ENCODE assay signal across 8 mouse cellular contexts in genomic region chr19:5842785-5843730, GRCm38 (mm10). TPM values are rescaled to one million over a fixed set of nuclear protein-coding genes. Genes with fewer than 3 reads are reported as not detected.
DNase-seq lines count a peak whose midpoint lies in the region; ATAC-seq and TF ChIP-seq lines count a peak whose summit lies in the region.

No protein-coding gene starts in this region.

- peaks cover 76% of the 10 kb centered on the region for H3K4me1 ChIP-seq in embryonic facial prominence, embryonic 15.5 days
- H3K4me1 ChIP-seq in hindbrain, postnatal 0 days (ENCODE audit: insufficient read depth, low read length), result peaks cover 21% of the 10 kb centered on the region
- peaks cover 66% of the 10 kb centered on the region for H3K4me1 ChIP-seq in lung, embryonic 16.5 days (replicated peaks; ENCODE audit: control insufficient read depth, insufficient read depth, low read length)
- peaks cover 48% of the 10 kb centered on the region for H3K4me1 ChIP-seq in stomach, embryonic 16.5 days (ENCODE audit: control insufficient read depth, insufficient read depth, low read length)

- no peaks in the 10 kb centered on the region for H3K9me3 ChIP-seq in embryonic facial prominence, embryonic 15.5 days (replicated peaks)
- no peaks in the 10 kb centered on the region for H3K9me3 ChIP-seq in hindbrain, postnatal 0 days (ENCODE audit: low read length)
- H3K9me3 ChIP-seq in lung, embryonic 16.5 days (ENCODE audit: control insufficient read depth, low read length), result no peaks in the 10 kb centered on the region
- no peaks in the 10 kb centered on the region for H3K9me3 ChIP-seq in stomach, embryonic 16.5 days (replicated peaks; ENCODE audit: control insufficient read depth, low read length)

- H3K4me3 ChIP-seq in embryonic facial prominence, embryonic 15.5 days (replicated peaks), result peak overlapping the region; percentile 45
- no peak overlapping the region for H3K4me3 ChIP-seq in hindbrain, postnatal 0 days (ENCODE audit: low read length)
- H3K4me3 ChIP-seq in lung, embryonic 16.5 days (ENCODE audit: low read length), result peak overlapping the region; percentile 49
- peak overlapping the region; percentile 51 for H3K4me3 ChIP-seq in stomach, embryonic 16.5 days (replicated peaks; ENCODE audit: low read length)

- WGBS in embryonic facial prominence, embryonic 15.5 days, result 63% methylated on average over 9 of the region's 9 CpGs
- 60% methylated on average over 9 of the region's 9 CpGs for WGBS in hindbrain, postnatal 0 days
- 70% methylated on average over 9 of the region's 9 CpGs for WGBS in lung, embryonic 16.5 days
- 67% methylated on average over 9 of the region's 9 CpGs for WGBS in stomach, embryonic 16.5 days

- DNase-seq in 3134 (ENCODE audit: extremely low read depth, insufficient read length, low spot score), result peak; percentile 63
- peak; percentile 56 for DNase-seq in ES-CJ7 (ENCODE audit: low read depth, low spot score)
- no peak for DNase-seq in hindbrain, postnatal 0 days (ENCODE audit: low spot score)
- no peak for DNase-seq in left cerebral cortex, postnatal 10 days (ENCODE audit: extremely low spot score in 1 of 2, low spot score in 2 of 2)
- DNase-seq in left cerebral cortex, postnatal 4 days, result no peak

- H3K27me3 ChIP-seq in embryonic facial prominence, embryonic 15.5 days, result no peaks in the 10 kb centered on the region
- H3K27me3 ChIP-seq in hindbrain, postnatal 0 days (ENCODE audit: insufficient read depth, low read length), result no peaks in the 10 kb centered on the region
- no peaks in the 10 kb centered on the region for H3K27me3 ChIP-seq in lung, embryonic 16.5 days (ENCODE audit: control insufficient read depth, insufficient read depth, low read depth, low read length)
- H3K27me3 ChIP-seq in stomach, embryonic 16.5 days (ENCODE audit: control insufficient read depth, insufficient read depth, low read length), result no peaks in the 10 kb centered on the region

- peak overlapping the region; percentile 4; the same call in 1 of the 2 replicates for H3K9ac ChIP-seq in embryonic facial prominence, embryonic 15.5 days
- H3K9ac ChIP-seq in hindbrain, postnatal 0 days (replicated peaks; ENCODE audit: low read length), result no peak overlapping the region
- peak overlapping the region; percentile 76 for H3K9ac ChIP-seq in lung, embryonic 16.5 days (ENCODE audit: low read length)
- H3K9ac ChIP-seq in stomach, embryonic 16.5 days (ENCODE audit: low read length), result peak overlapping the region; percentile 79

- intact Hi-C loops in left cerebral cortex, postnatal 10 days (cut with DNase I), result no loop called here
- intact Hi-C loops in left cerebral cortex, postnatal 4 days (cut with DNase I), result no loop called here

- H3K36me3 ChIP-seq in embryonic facial prominence, embryonic 15.5 days, result no peaks in the 10 kb centered on the region
- no peaks in the 10 kb centered on the region for H3K36me3 ChIP-seq in hindbrain, postnatal 0 days (ENCODE audit: insufficient read depth, low read length)
- no peaks in the 10 kb centered on the region for H3K36me3 ChIP-seq in lung, embryonic 16.5 days (ENCODE audit: control insufficient read depth, insufficient read depth, low read length)
- H3K36me3 ChIP-seq in stomach, embryonic 16.5 days (ENCODE audit: control insufficient read depth, insufficient read depth, low read length), result no peaks in the 10 kb centered on the region

- no peak for ATAC-seq in embryonic facial prominence, embryonic 15.5 days (ENCODE audit: insufficient number of reproducible peaks, low FRiP score, low TSS enrichment, low read depth)
- ATAC-seq in hindbrain, postnatal 0 days, result no peak
- no peak for ATAC-seq in lung, embryonic 16.5 days (ENCODE audit: low read depth)
- no peak for ATAC-seq in stomach, embryonic 16.5 days (ENCODE audit: insufficient read depth, low FRiP score)

- peak overlapping the region; percentile 99 for H3K27ac ChIP-seq in embryonic facial prominence, embryonic 15.5 days (replicated peaks)
- H3K27ac ChIP-seq in hindbrain, postnatal 0 days, result 0 out of 2 replicates have a peak overlapping the region, but pooled peaks have one; percentile 27
- peak overlapping the region; percentile 100 for H3K27ac ChIP-seq in lung, embryonic 16.5 days (ENCODE audit: low read length)
- peak overlapping the region; percentile 98 for H3K27ac ChIP-seq in stomach, embryonic 16.5 days (ENCODE audit: low read length)

- peak overlapping the region; percentile 63 for H3K4me2 ChIP-seq in embryonic facial prominence, embryonic 15.5 days (replicated peaks)
- peak overlapping the region; percentile 60 for H3K4me2 ChIP-seq in hindbrain, postnatal 0 days (ENCODE audit: low read depth, low read length)
- peak overlapping the region; percentile 61 for H3K4me2 ChIP-seq in lung, embryonic 16.5 days (ENCODE audit: low read depth, low read length)
- peak overlapping the region; percentile 80 for H3K4me2 ChIP-seq in stomach, embryonic 16.5 days (ENCODE audit: low read depth, low read length)

- no peak for TF ChIP-seq CTCF in hindbrain, postnatal 0 days (IDR thresholded peaks at IDR 0.05; ENCODE audit: low read depth)

RNA-seq across cellular contexts. Expression of gene Frmd8, which starts 32.0 kb away (rescaled TPM):
- 32.5 and 37.4 TPM in 2 replicates for polyA plus RNA-seq in embryonic facial prominence, embryonic 15.5 days (2015; fragmentation: Nextera tagmentation; extraction: Ambion mirVana)
- total RNA-seq in hindbrain, postnatal 0 days (2014; rRNA removed), result 19.8 and 43.2 TPM in 2 replicates
- 12.5 and 13.7 TPM in 2 replicates for polyA plus RNA-seq in hindbrain, postnatal 0 days (2015; fragmentation: Nextera tagmentation; extraction: Ambion mirVana)
- 56.4 and 61.1 TPM in 2 replicates for polyA plus RNA-seq in lung, embryonic 16.5 days (2015; fragmentation: Nextera tagmentation; extraction: Ambion mirVana)
- 27.4 and 29.5 TPM in 2 replicates for polyA plus RNA-seq in stomach, embryonic 16.5 days (2015; fragmentation: Nextera tagmentation; extraction: Ambion mirVana)
- total RNA-seq in left cerebral cortex, postnatal 10 days (2021), result 10 to 100 TPM; 10.7 to 12.4 TPM
- 10 to 100 TPM; 12.1 to 13.4 TPM for total RNA-seq in left cerebral cortex, postnatal 4 days (2021)

RNA-seq across cellular contexts. Expression of gene Slc25a45, which starts 34.5 kb away (rescaled TPM):
- polyA plus RNA-seq in embryonic facial prominence, embryonic 15.5 days (2015; fragmentation: Nextera tagmentation; extraction: Ambion mirVana), result 5.9 and 7.5 TPM in 2 replicates
- total RNA-seq in hindbrain, postnatal 0 days (2014; rRNA removed), result 2.1 and 6.0 TPM in 2 replicates
- 1.8 and 2.8 TPM in 2 replicates for polyA plus RNA-seq in hindbrain, postnatal 0 days (2015; fragmentation: Nextera tagmentation; extraction: Ambion mirVana)
- 5.7 and 6.2 TPM in 2 replicates for polyA plus RNA-seq in lung, embryonic 16.5 days (2015; fragmentation: Nextera tagmentation; extraction: Ambion mirVana)
- polyA plus RNA-seq in stomach, embryonic 16.5 days (2015; fragmentation: Nextera tagmentation; extraction: Ambion mirVana), result 5.1 and 5.5 TPM in 2 replicates
- total RNA-seq in left cerebral cortex, postnatal 10 days (2021), result 1 to 10 TPM; 3.4 to 3.8 TPM
- 1 to 10 TPM; 1.4 to 2.0 TPM for total RNA-seq in left cerebral cortex, postnatal 4 days (2021)

RNA-seq across cellular contexts. Expression of gene Tigd3, which starts 50.9 kb away (rescaled TPM):
- polyA plus RNA-seq in embryonic facial prominence, embryonic 15.5 days (2015; fragmentation: Nextera tagmentation; extraction: Ambion mirVana), result 3.4 and 3.6 TPM in 2 replicates
- total RNA-seq in hindbrain, postnatal 0 days (2014; rRNA removed), result 7.5 and 10.1 TPM in 2 replicates
- polyA plus RNA-seq in hindbrain, postnatal 0 days (2015; fragmentation: Nextera tagmentation; extraction: Ambion mirVana), result 7.1 and 7.5 TPM in 2 replicates
- 2.5 and 3.2 TPM in 2 replicates for polyA plus RNA-seq in lung, embryonic 16.5 days (2015; fragmentation: Nextera tagmentation; extraction: Ambion mirVana)
- 1.7 and 1.8 TPM in 2 replicates for polyA plus RNA-seq in stomach, embryonic 16.5 days (2015; fragmentation: Nextera tagmentation; extraction: Ambion mirVana)
- 1 to 10 TPM; 6.5 to 8.1 TPM for total RNA-seq in left cerebral cortex, postnatal 10 days (2021)
- 10 to 100 TPM; 10.2 to 11.7 TPM for total RNA-seq in left cerebral cortex, postnatal 4 days (2021)

Comparison
In these comparisons a context has a peak if more than half of its experiments do, and no peak if none do; other contexts are left out.
1. DNase-seq: peak in 3134 (single experiment) and ES-CJ7 (single experiment); none in hindbrain, postnatal 0 days (single experiment), left cerebral cortex, postnatal 10 days (0 of 2) and left cerebral cortex, postnatal 4 days (single experiment).
2. H3K27ac ChIP-seq: peak in every context shown above with its lines; median percentile 100 in lung, embryonic 16.5 days; 99 in embryonic facial prominence, embryonic 15.5 days; 98 in stomach, embryonic 16.5 days; 27 in hindbrain, postnatal 0 days.
3. Peak in every context shown above with its lines, with median percentiles within 50 percentile points of each other: H3K4me2 ChIP-seq.